Mouse (Mus musculus): ENCODE data around the gene Sertad2.

- TF ChIP-seq CTCF (IDR thresholded peaks at IDR 0.05; ENCODE audit: borderline replicate concordance, insufficient read depth, low read depth, low read length) (no peak), POLR2A (IDR thresholded peaks at IDR 0.05; ENCODE audit: borderline replicate concordance, insufficient read depth, low read length) (no peak)
Measured at GRCm38 (mm10) chr11:20628216-20628615, 85.2 kb downstream of the Sertad2 start.

Data from cerebellum, adult 2 months (tissue).